Mouse (Mus musculus) limb, embryonic 14.5 days (tissue): ENCODE measurements around the gene Acad8. TPM values are rescaled to one million over a fixed set of nuclear protein-coding genes. Genes with fewer than 3 reads are reported as not detected.
A peak's percentile ranks its signal among the peaks of the same experiment; 100 is the strongest.

Source experiments
- ATAC-seq: fragments of 200-750 bp; cut with Nextera tagmentation; 2 replicates; pipeline ENCODE4 v1.8.0; 2017; ENCODE audit warnings: low read depth, moderate number of reproducible peaks, moderate TSS enrichment; ENCODE audit not compliant: low FRiP score
- DNase-seq: peaks from one replicate; pipeline ENCODE4 v3.0.0-alpha.2; 2015; ENCODE audit warnings: low spot score
- H3K27ac ChIP-seq: fragments of 300-500 bp; sonication (generic); replicated peaks from 2 replicates; pipeline ENCODE4 v1.5.1; 2014; ENCODE audit warnings: low read depth, mild to moderate bottlenecking, low read length, moderate library complexity, mixed read lengths
- H3K27me3 ChIP-seq: fragments of 300-500 bp; sonication (generic); 2 replicates; pipeline ENCODE4 v1.6.1; 2014; ENCODE audit warnings: low read length, mixed read lengths; ENCODE audit not compliant: control insufficient read depth, insufficient read depth
- H3K36me3 ChIP-seq: fragments of 300-500 bp; sonication (generic); 2 replicates; pipeline ENCODE4 v1.6.1; 2014; ENCODE audit warnings: mild to moderate bottlenecking, low read length, moderate library complexity, mixed read lengths; ENCODE audit not compliant: control insufficient read depth, insufficient read depth
- H3K4me1 ChIP-seq: fragments of 300-500 bp; sonication (generic); 2 replicates; pipeline ENCODE4 v1.6.1; 2014; ENCODE audit warnings: antibody characterized with exemption, low read length, mixed read lengths; ENCODE audit not compliant: control insufficient read depth, insufficient read depth
- H3K4me2 ChIP-seq: fragments of 300-500 bp; sonication (generic); replicated peaks from 2 replicates; pipeline ENCODE4 v1.6.1; 2014; ENCODE audit warnings: low read depth, mild to moderate bottlenecking, low read length, moderate library complexity; ENCODE audit not compliant: severe bottlenecking
- H3K4me3 ChIP-seq: fragments of 300-500 bp; sonication (generic); replicated peaks from 2 replicates; pipeline ENCODE4 v1.5.1; 2014; ENCODE audit warnings: low read length
- H3K9ac ChIP-seq: fragments of 300-500 bp; sonication (generic); 2 replicates; pipeline ENCODE4 v1.6.1; 2014; ENCODE audit warnings: mild to moderate bottlenecking, low read depth, low read length, moderate library complexity; ENCODE audit not compliant: severe bottlenecking
- H3K9me3 ChIP-seq: fragments of 300-500 bp; sonication (generic); 2 replicates; pipeline ENCODE4 v1.6.1; 2016; ENCODE audit warnings: low read length; ENCODE audit not compliant: control insufficient read depth
- POLR2A ChIP-seq: fragments of 200-500 bp; IDR thresholded peaks from 2 replicates; pipeline ENCODE4 v1.8.0; 2012; ENCODE audit warnings: inconsistent platforms, mild to moderate bottlenecking, moderate library complexity, borderline replicate concordance; ENCODE audit not compliant: insufficient read depth, insufficient read length; ENCODE audit errors: extremely low read depth
- WGBS: fragments of 180-500 bp; shearing (Covaris S2); extraction: QIAGEN DNeasy Blood & Tissue Kit; methylation state at CpG from one replicate; pipeline ENCODE4 v1.1.7; 2014; 5-methylcytosine and 5-hydroxymethylcytosine counted together
- polyA plus RNA-seq, 2 experiments: library from polyadenylated mRNA; depleted of rRNA in 1 of 2; stranded (reverse) in 1 of 2; unstranded in 1 of 2; fragments of >200 nt; fragmentation: Nextera tagmentation in 1 of 2; extraction: Ambion mirVana in 1 of 2; gene quantifications; 2 replicates each; pipeline versions ENCODE4 v1.2.1 to v1.2.3; 2012 to 2014

Acad8 gene
- polyA plus RNA-seq, 2 experiments = 46.7 to 47.3 TPM

DNA sequence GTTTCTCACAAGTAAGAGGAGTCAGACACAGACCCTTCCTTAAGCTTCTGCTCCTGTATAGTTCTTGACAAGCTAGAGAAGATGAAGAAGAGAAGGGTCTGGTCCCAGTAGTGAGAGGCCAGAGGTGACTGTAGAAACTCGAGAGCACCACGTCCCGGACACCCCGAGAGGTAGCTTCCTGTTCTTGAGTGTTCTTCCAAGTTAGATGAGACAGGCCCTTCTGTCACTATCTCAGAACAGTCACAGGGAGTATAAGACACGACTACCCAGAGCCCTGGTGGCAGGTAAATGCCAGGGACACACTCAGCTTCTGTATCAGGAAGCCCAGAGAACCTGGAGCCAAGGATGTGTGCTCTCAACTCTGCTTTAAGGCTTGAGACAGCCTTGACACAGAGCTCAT lies 9.9 kb upstream of the Acad8 start:
- H3K36me3 ChIP-seq = peaks cover 99% of the 10 kb centered on the region
- DNase-seq (no peak), ATAC-seq (no peak)
- no peak overlapping the region for H3K4me2 ChIP-seq
- WGBS = 85% methylated on average over 5 of the region's 5 CpGs
- H3K4me1 ChIP-seq = no peaks in the 10 kb centered on the region
- no peak overlapping the region for H3K9ac ChIP-seq
- no peak for TF ChIP-seq POLR2A
- H3K4me3 ChIP-seq = no peak overlapping the region
- no peak overlapping the region for H3K27ac ChIP-seq
- H3K27me3 ChIP-seq = no peaks in the 10 kb centered on the region
- no peaks in the 10 kb centered on the region for H3K9me3 ChIP-seq

DNA sequence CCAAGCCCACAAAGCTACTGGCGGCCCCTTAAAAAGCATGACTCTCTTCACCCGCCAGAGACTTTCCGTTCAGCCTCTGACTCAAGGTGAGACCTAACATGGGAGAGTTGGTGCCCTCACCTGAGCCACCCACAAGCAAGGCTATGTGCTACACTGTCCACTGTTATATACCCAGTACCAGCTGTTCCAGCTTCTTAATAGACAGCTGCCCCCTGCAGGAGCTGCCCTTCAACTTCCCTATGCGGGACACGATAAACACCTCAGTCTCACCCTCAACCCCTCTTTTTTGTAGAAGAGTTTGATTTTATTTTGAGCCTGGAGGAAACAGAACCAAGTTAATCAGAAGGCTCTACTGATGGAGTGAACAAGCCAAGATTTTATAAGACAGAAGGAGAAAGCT lies 7.5 kb upstream of the Acad8 start:
- Histone ChIP-seq H3K4me1 (no peaks in the 10 kb centered on the region), H3K9me3 (no peaks in the 10 kb centered on the region), H3K36me3 (peaks cover 87% of the 10 kb centered on the region), H3K27ac (no peak overlapping the region), H3K4me2 (no peak overlapping the region), H3K9ac (no peak overlapping the region), H3K27me3 (no peaks in the 10 kb centered on the region), H3K4me3 (no peak overlapping the region)
- TF ChIP-seq POLR2A = no peak
- ATAC-seq (no peak), DNase-seq (no peak)
- 91% methylated on average over 5 of the region's 5 CpGs for WGBS

DNA sequence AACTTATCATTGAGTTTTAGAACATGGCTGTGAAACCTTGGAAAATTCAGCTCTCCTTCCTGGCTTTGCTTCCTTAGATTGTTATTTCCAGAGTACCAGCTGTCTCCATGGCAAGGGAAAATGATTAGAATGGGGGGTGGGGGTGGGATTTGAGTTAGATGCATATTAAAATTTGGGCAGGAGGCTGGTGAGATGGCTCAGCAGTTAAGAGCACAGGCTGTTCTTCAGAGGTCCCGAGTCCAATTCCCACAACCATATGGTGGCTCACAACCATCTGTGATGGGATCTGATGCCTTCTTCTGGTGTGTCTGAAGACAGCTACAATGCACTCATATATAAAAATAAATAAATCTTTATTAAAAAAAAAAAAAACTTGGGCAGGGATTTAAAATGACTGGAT lies 6.6 kb upstream of the Acad8 start:
- no peak overlapping the region for H3K27ac ChIP-seq
- H3K9ac ChIP-seq = no peak overlapping the region
- H3K4me3 ChIP-seq = no peak overlapping the region
- no peak overlapping the region for H3K4me2 ChIP-seq
- H3K27me3 ChIP-seq = no peaks in the 10 kb centered on the region
- TF ChIP-seq POLR2A = no peak
- peaks cover 78% of the 10 kb centered on the region for H3K36me3 ChIP-seq
- DNase-seq = no peak
- no peak for ATAC-seq
- 91% methylated on average over 1 of the region's 1 CpGs for WGBS
- no peaks in the 10 kb centered on the region for H3K9me3 ChIP-seq
- H3K4me1 ChIP-seq = peaks cover 6% of the 10 kb centered on the region

DNA sequence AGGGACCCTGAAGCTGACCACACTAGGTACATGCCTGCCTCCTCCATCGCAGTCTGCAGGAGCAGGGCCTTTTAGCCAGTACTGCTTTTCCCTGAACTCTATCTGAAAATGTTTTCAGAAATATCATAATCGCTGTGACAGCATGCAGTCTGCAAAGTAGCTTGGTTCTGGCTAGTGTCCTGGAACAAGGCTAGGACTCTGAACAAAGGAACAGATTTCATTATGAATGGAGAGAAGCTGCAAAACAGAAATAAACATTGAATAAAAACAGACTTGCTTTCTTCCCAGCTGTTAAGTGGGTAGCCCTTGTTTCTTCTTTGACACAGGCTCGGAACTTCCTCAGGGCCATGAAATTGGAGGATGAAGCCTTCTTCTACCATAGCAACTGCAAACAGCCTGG lies 5.9 kb upstream of the Acad8 start:
- WGBS = 92% methylated on average over 3 of the region's 3 CpGs
- H3K27ac ChIP-seq = no peak overlapping the region
- no peak for TF ChIP-seq POLR2A
- no peaks in the 10 kb centered on the region for H3K9me3 ChIP-seq
- ATAC-seq (no peak), DNase-seq (no peak)
- peaks cover 71% of the 10 kb centered on the region for H3K36me3 ChIP-seq
- no peak overlapping the region for H3K9ac ChIP-seq
- no peak overlapping the region for H3K4me3 ChIP-seq
- H3K4me2 ChIP-seq = no peak overlapping the region
- H3K27me3 ChIP-seq = no peaks in the 10 kb centered on the region
- H3K4me1 ChIP-seq = peaks cover 13% of the 10 kb centered on the region

DNA sequence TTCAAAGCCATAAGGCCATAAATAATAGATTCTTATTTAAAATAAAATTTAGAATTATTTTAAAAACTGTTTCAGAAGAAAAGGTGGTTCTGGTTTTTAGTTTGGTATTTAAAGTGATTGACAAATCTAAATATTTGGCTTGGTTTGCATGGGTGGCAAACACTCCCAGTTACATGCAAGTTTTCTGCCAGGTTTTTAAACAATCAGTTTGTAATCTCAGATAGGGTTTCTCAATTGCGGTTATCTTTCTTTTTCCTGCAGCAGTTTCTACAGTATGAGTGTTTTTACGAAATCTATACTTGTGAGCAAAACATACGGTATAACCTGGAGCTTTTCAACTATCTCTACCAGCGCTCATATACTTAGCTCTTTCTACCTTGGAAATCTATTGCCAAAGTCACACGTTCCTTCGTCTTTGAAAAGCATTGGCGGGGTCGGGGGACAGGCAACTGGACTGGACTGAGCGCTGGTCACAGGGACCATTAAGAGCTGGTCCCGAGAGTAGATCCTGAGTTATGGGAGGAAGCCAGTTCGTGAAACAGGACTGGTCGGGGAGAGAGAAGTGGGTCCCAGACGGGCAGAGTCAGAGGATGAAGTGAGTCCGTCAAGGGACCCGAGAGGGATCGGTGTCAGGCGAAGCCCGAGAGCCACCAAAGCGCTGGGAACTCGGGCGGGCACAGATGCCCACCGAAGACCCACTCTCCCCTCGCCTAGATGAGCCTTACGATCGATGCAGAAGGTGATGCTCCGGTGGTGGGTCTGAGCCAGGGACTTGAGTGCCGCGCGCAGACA lies 501 bp downstream of the Acad8 start:
- H3K27me3 ChIP-seq = no peaks in the 10 kb centered on the region
- 3% methylated on average over 28 of the region's 29 CpGs for WGBS
- peaks cover 8% of the 10 kb centered on the region for H3K36me3 ChIP-seq
- H3K4me3 ChIP-seq = peak overlapping the region; percentile 73
- peak overlapping the region; percentile 83 for H3K27ac ChIP-seq
- peak overlapping the region; percentile 94 for H3K9ac ChIP-seq
- H3K9me3 ChIP-seq = no peaks in the 10 kb centered on the region
- peak overlapping the region; percentile 64 for H3K4me2 ChIP-seq
- DNase-seq (no peak), ATAC-seq (peak; percentile 51)
- no peak for TF ChIP-seq POLR2A
- H3K4me1 ChIP-seq = peaks cover 20% of the 10 kb centered on the region
